Mouse (Mus musculus): ENCODE measurements around the gene Col8a2. TPM values are rescaled to one million over a fixed set of nuclear protein-coding genes. Genes with fewer than 3 reads are reported as not detected.

The Col8a2 gene
- total RNA-seq, 2 experiments from 2014 or later, result 5.7 to 5.9 TPM

DNA sequence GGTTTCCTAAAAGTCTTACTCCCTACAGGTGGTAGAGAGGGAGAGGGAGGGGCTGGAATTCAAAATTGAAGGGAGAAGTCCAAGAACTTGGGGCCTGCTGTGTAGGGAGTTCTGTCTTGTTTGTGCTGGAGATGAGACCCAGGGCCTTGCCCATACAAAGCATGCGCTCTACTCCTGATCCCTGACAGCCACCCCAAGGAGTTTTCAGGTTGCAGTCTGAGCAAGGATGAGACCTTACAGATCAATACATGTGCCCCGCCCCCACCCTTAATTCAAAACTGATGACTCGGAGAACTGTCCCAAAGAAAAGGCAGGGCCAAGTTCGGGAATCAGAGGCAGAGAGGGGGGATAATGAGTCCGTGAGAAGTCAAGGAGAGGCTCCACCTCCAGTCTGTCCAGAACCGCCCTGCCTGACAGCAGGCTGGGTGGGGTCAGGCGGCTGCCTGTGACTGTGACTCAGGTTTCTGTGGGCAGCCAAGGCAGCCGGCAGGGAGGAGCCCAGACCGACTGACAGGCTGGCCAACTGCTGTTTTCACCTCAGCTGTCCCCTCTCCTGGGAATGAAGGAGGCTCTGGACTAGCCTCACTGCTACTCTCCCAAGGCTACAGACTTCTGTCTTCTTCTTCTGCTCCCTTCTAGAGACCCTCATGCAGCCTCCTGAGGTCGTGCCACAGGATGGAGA lies 25.9 kb upstream of the Col8a2 start:
- peak; percentile 78 for DNase-seq

DNA sequence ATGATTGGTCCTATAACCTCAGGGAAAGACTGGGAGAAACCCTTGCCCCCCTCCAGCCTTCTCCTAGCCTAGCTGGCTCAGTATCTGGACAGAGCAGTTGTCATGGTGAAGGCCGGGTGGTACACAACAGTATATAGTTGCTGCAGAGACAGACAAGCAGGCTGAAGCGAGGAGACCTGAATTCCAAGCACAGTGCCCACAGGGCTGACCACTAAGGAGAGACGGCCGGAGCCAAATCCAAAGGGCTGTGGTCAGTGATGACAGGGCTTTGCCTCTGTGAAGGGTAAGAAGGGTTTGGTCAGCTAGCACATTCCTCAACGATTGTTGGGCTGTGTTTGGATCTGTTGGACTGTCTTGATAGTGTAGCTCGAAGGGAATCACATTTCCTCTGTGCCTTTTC lies 25.3 kb upstream of the Col8a2 start:
- peak; percentile 41 for DNase-seq

DNA sequence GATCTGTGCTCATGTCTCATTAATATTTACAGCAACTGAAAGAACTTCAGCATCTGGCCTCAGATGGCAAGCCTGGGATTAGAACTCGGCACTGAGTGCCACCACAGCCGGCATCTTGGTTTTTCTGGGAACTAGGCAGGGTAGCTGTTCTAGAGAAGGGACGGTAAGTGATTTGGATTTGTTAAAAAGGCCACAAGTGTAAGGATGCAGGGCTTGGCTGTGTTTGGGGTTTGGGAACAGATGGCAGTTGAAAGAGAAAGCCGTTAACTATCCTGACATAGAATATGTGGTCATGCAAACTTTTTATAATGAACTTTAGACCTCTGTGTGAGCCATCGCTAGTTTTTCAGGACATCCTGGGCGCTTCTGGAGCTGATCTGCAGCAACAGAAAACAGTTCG lies 24.9 kb upstream of the Col8a2 start:
- no peak for DNase-seq

DNA sequence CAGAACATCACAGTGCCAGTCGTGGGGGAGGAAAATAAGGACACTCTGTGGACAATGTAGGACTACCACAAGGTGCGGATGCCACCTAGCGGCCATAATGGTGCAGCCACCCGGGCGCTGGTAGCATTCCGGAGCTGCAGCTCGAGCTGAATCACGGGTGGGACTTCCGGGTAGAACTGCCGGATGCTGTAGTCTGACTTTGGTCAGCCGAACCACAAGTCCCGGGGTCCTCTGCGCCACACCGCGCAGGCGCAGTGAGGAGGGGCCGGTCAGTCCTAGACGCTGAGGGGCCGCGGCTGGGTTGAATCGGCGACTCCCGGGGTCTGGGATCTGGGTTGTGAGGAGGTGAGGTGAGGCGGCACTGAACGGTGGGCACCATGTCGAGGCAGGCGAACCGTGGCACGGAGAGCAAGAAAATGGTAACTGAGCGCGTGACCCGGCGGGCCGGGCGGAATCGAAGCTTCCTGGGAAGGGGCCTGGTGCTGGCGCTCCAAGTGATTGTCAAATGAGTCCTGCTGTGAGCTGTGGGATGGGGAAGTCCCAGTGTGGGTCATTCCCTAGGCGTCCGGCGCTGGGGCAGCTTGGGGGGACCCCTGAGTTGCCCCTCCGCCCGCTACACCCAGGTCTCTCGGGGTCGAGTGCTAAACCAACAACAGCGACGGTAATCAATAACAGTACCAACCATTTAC lies 24.3 kb upstream of the Col8a2 start, which contains the start of gene Trappc3:
Gene Trappc3, plus strand, starts transcription at position 207 of the 689 bp plus-strand sequence.
- DNase-seq, result peak; percentile 99

DNA sequence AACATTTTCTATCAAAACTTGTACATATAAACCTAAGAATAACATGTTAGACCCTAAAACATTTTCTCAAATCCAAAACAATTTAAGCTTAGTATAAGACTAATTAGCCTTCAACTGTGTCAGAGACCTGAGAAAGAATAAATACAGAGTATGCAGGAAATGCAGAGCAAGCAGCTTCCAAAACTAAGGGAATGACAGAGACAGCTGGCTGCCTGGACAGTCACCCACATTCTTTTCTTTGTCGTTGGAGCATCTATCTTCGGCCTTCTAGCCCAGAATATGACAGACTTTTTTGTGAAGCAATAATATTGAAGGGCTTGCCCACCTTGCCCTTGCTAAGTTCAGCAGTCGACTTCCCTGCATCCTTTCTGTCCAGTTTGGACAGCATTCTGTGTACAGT lies 17.3 kb upstream of the Col8a2 start:
- DNase-seq, result no peak

DNA sequence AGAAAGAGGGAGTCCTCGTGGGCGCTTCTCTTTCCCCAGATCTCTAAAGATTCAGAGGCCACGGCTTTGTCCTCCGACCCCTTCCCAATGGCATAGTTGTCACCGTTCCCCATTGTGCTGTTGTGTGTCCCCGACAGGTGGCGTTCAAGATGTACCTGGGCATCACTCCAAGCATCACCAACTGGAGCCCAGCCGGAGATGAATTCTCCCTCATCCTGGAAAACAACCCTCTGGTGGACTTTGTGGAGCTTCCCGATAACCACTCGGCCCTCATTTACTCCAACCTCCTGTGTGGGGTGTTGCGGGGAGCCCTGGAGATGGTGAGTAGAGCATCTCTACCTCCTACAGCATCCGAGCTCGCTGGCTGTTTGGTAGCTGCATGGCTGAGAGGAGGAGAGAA lies 12.8 kb upstream of the Col8a2 start:
- DNase-seq, result no peak

DNA sequence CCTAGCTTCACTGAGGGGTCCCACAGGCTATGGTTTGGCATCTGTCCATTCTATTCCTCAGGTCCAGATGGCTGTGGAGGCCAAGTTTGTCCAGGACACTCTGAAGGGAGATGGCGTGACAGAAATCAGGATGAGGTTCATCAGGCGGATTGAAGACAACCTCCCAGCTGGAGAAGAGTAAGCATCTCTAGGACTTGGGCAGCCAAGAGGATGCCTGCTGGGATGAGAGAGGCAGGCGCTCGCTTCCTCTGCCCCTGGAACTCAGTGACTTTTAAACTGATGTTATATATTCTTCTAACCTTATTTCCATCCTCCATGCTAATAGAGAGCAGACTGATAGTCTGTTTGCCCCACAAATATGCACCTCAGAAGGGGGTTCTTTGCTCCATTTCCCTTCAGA lies 11.5 kb upstream of the Col8a2 start:
- DNase-seq, result no peak

DNA sequence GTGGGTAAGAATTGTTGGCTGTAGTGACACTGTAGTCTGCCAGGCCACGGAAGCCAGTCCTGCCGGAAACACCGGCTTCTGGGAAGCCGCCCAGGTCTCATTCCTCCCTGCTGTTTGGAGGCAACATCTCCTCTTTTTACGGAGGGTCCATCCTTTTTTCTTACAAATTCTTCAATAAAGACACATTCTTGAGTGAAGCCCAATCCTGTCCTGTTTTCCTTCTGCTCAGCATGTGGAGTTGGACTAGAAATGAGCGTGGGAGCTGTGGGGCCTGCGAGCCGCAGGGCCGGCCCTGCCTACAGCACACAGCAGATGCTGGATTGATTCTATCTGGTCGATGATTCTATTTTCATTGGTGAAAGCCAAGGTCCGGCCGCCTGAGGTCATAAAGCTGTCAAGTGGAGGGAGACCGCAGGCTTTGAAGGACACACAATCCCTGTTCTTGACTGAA lies 10.9 kb upstream of the Col8a2 start:
- DNase-seq, result no peak

DNA sequence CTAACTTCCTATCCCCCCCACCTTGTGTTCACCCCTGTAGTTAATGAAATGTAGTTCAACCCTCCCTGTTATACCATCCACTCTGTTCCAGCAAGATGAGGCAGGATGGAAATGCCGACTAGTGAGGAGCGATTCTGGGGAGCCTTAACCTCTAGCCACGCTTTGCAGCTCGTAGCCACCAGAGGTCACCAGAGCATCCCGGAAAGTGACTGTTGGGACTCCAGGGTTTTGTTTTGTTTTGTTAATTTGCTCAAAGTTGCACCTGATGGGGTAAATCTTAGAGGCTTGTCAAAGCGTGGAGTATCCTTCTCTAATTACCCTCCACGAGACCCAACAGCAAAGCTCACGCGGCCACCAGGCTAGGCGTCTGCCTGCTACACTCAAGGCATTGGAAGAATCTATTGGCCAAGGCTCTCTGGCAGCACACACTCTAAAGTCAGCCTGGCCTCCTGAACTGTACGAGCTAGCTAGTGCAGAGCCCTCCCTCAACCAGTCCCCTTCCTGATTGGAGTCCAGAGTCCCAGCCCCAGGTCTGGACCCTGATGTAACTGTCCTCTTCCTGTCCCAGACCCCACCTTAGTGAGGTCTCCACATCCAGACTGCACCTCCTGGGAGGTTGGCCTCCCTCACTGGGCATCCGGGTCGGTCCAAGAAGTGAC lies 8.6 kb upstream of the Col8a2 start:
- DNase-seq, result peak; percentile 55

DNA sequence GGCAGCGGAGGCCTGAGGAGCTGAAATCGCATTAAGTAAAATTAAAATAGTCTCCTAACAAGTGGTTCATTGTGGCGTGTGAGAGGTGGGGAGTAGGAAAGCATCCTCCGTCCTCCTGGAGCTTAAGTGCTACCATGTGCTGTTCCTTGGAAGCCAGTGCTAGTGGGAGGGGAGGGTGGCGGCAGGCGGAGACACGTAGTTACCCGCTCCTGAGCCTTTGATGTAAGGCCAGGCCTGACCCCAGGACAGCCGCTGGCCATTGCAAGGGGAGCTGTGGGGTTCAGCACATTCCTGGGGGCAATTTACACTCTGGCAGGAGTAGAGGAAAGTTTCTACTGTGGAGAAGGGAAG lies 8.1 kb upstream of the Col8a2 start:
- DNase-seq, result no peak

DNA sequence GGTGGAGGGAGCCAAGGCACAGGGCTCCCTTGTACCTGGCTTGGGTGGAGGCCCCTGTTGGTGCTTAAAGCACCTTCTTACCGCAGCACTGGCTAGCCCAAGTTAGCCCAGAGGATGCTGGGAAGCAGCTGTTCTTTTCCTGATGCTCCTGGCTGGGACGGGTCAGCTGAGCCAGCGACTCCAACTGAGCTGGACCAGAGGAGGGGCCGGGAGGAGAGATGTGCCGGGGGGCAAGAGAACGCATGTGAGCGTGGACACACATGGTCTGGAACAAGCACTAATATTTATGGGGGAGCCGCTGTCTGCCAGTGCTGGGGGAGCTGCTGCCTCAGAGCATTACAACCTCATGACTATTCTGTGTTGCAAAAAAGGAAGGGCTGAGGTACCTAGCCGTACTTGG lies 7.6 kb upstream of the Col8a2 start:
- DNase-seq, result no peak

DNA sequence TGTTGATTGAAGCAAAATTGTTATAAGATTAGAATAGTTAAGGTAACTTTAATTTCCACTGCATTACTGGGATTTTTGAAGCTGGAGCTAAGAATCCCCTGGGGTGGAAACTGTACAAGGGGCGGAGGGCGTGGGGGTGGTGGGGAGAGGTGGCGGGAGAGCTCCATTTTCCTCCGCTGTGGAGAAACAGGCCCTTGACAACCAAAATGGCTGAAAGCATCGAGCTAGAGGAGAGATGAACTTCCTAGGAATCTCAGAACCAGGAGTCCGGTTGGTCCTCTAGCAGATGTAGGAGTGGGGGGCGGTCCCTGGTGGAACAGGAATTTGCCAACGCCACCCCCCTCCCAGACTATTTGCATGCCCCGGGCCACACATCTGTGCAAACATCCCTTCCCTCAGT lies 4.9 kb upstream of the Col8a2 start:
- no peak for DNase-seq

DNA sequence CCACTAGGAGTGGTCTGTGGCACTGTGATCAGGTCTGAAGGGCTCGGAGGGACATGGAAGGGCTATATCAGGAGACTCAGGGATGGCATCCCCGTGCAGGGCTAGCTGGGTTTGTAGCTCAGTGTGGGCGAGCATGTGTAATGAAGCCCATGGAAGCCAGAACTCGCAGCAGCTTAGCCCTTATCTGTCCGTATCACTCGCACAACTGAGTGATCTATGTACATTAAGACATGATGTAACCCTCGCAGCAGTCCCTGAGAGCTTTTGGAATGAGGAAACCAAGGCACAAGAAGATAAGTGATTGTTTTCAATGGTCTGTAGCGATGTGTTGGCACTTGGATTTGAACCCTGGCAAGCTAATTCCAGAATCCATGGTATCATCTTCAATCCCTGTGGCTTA lies 3.0 kb upstream of the Col8a2 start:
- no peak for DNase-seq

DNA sequence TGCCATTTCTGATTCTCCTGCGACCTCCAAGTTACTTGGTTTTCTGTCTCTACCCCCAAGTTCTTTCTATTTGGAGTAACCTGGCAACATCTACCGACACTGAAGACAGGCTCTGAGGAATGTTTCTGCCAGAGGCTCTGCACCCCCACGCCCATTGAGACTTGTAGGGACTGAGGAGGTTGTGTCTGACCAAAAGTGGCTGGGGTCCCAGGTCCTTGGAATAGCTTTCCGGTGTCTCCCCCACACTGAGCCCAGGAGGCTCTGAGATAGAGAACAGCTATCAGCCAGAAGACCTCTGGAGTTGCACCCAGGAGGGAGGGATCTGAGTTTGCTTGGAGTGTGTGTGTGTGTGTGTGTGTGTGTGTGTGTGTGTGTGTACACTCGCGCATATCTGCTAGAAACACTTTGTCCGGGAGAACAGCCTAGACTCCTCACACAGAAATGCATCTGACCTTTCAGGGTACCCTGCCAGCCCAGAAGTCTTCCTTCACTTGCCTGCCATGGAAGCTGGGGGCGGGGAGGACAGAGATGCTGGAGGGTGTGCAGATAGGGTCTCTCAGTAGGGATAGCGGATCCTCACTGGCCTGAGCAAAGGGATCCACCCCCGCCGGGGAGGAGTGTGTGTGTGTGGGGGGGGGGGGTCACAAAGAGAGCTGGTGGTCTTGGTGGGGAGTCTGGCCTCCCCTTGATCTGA lies 856 bp downstream of the Col8a2 start:
- DNase-seq, result no peak

DNA sequence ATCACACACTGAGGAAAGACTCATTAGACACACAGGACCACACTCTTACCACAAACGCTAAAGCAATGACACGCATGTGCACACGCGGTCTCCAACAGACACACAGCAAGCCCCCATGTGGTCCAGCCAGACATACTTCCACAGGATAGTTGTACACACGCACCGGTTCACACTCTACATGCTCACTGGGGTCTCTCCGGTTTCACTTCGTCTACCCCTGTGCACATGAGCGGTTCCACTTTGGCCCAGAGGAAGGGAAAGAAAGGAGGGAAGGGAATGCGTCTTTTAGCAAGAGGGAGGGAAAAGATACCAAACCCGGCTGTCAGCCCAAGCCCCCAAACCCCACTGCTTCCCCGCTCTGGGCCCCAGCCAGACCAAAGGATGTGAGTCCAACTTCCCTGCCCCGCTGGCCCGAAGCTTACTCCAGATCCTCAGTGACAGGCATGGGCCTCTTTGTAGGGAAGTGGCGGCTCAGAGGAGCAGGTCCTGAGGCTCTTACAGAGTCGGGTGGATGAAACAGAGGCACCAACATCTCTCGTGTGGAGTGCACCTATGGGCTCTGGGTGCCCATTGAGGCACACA lies 1.6 kb downstream of the Col8a2 start:
- no peak for DNase-seq

DNA sequence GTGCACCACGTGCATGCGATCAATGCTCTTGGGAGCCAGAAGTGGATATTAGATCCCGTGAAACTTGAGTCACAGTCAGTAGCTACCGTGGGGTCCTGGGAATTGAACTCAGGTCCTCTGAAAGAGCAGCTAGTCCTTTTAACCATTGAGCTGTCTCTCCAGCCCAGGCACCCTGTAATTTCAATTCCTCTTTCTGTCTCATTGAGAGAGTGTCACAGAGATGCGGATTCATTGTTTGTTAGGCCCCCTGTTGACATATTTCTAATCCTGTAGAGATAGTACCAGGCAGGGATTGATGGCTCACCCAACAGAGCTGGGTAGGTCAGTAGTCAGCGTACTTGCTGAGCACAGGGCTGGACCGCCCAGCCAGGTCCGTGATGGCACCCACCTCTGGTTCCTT lies 3.7 kb downstream of the Col8a2 start:
- no peak for DNase-seq

DNA sequence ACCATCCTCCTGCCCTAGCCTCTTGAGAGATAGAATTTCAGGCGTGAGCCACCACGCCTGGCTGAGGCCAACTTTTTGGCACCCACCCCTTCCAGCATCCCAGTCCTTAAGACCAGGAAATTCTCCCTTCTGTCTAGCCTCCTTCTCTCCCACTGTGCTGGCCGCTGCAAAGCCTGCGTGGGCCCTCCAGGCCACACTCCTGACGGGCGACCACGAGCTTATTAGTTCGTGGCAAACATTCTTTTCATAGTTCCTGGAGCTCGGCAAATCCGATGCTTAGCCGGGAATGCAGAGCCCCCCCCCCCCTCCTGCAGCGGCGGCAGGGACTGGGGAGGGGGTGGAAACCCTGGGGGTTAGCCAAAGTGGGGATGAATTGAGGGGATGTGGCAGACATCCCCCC lies 4.6 kb downstream of the Col8a2 start:
- no peak for DNase-seq

DNA sequence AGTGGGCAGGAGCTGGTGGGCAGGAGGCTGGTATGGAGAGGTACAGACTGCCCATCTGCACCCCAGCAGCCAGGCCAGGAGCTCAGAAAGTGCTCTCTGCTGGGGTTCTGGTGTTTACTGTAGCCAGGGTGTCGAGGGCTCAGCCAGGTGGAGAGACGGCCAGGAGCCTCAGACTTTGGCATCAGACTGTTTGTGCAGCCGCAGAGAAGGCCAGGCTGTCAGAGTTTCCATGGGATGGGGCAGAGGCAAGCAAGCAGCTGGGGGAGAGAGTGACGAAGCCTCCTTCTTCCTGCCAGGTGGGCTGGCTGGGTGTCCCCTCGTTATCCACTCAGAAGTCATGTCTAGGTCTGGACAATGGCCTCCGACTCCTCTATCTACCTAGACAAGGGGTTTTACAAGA lies 8.6 kb downstream of the Col8a2 start:
- DNase-seq, result no peak

DNA sequence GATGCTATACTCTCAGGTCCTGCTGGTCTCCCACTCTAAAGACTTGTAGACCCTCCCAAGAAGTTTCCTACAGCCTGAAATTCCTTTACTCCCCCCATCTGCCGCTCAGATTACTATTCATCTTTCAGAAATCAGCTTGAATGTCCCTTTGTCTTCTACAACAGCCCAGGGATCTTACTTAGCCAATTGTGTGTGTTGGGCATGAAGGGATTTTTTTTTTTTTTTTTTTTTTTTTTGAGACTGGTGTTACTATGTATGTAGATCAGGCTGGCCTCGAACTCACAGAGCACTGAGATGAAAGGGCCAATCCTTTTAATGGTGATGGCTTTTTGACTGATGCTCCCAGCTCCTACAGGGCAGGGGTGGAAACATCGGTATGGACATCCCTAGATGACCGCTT lies 9.3 kb downstream of the Col8a2 start:
- no peak for DNase-seq

DNA sequence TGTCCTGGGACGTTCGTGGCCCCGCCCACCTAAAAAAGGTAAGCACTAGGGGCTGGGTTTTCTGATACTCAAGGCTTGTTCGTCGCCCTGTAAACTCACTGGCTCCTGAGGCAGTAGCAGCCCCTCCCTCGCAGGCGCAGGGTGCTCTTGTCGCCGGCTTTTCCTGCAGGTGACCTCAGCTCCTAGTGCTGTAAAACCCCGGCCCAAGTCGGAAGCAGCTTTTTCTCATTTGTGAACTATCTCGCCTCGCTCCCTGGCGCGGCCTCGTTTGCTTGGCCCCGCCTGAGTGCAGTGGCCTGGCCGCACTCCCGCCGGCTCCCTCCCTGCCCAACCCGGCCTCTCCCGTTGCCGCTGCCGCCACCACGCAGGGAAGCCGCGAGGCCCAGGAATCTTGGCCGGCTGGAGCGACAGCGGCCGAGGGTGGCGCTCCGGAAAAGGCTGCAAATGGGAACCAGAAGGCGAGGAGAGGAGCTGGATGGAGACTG lies 10.1 kb downstream of the Col8a2 start:
- peak; percentile 83 for DNase-seq

DNA sequence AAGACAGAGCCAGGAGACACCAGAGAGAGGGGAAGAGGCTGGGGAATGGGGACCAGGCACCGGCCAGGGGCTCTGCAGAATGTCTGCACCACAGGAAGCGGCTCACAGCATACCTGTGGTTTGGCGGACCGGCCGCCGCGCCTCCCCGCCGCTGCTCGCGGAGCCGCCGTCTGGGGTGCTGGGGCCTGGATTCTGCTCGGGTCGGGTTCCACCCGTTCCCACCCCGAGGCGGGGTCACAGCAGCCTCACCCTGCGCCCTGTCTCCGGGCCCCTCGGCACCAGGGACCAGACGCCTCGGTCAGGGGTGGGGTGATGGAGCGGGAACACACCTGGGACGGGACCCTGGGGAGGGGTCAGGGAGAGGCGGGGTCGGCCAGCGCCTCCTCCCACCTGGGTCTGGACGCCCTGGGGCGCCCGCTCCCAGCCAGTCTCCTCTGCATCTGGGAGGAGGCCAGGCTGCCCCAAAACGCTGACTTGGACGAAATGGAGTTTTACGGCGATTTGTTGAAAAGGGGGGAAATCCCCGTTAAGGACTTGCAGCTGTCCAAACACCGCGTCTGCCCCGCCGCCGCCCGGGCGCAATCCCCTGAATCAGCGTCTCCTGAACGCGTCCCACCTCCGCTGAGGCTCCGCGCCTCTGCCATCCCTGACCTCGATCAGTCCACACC lies 14.5 kb downstream of the Col8a2 start:
- no peak for DNase-seq

Measured in gastrocnemius, postnatal 10 days (tissue).